Mouse (Mus musculus) urinary bladder, postnatal 4 days (tissue): ENCODE measurements around the gene Serf2.
"Not testable (repeated sequence)": the region's sequence is repeated elsewhere in the genome, so short reads cannot be mapped to it uniquely, and the experiment has no call there.

Experiments
- DNase-seq, 2 experiments: peaks; one replicate each; pipeline ENCODE4 v3.0.0; 2021 to 2022; ENCODE audit warnings: low spot score in 2 of 2

Serf2 gene

GRCm38 (mm10) chr2:121447006-121447405 is 2.0 kb upstream of the Serf2 start:
- DNase-seq = no peak

GRCm38 (mm10) chr2:121448136-121448535 is 859 bp upstream of the Serf2 start:
- no peak for DNase-seq

- no peak for DNase-seq
Measured at GRCm38 (mm10) chr2:121449545-121450011, 583 bp downstream of the Serf2 start.

- no peak for DNase-seq
Measured at GRCm38 (mm10) chr2:121450093-121450492, 1.1 kb downstream of the Serf2 start.

- no peak for DNase-seq
Measured at GRCm38 (mm10) chr2:121452361-121452760, 3.4 kb downstream of the Serf2 start.

- no peak for DNase-seq
Measured at GRCm38 (mm10) chr2:121452990-121453389, 4.0 kb downstream of the Serf2 start, which contains the start of gene Hypk. Gene Hypk, plus strand, starts transcription at chr2:121453290.

- no peak for DNase-seq
Measured at GRCm38 (mm10) chr2:121453917-121454316, 4.9 kb downstream of the Serf2 start.

- no peak for DNase-seq
Measured at GRCm38 (mm10) chr2:121455534-121455933, 6.5 kb downstream of the Serf2 start.

- peak; percentile 77 to 86 for DNase-seq
Measured at GRCm38 (mm10) chr2:121456692-121457642, 8.0 kb downstream of the Serf2 start, which contains the start of gene Serinc4. Gene Serinc4, minus strand, starts transcription at chr2:121456781.

GRCm38 (mm10) chr2:121460071-121460470 is 11.1 kb downstream of the Serf2 start:
- DNase-seq = no peak

- not testable (repeated sequence) for DNase-seq
Measured at GRCm38 (mm10) chr2:121468982-121469381, 20.0 kb downstream of the Serf2 start.

GRCm38 (mm10) chr2:121472783-121473182 is 23.8 kb downstream of the Serf2 start:
- not testable (repeated sequence) for DNase-seq

GRCm38 (mm10) chr2:121473301-121474179 is 24.5 kb downstream of the Serf2 start, which contains the start of gene Mfap1b:
Gene Mfap1b, minus strand, starts transcription at chr2:121474067.
- peak; percentile 69 to 74 for DNase-seq

GRCm38 (mm10) chr2:121474180-121474535 is 25.2 kb downstream of the Serf2 start:
- no peak for DNase-seq

GRCm38 (mm10) chr2:121475306-121475705 is 26.3 kb downstream of the Serf2 start:
- not testable (repeated sequence) for DNase-seq

GRCm38 (mm10) chr2:121477491-121478266 is 28.7 kb downstream of the Serf2 start:
- DNase-seq = no peak

- no peak for DNase-seq
Measured at GRCm38 (mm10) chr2:121480498-121480897, 31.5 kb downstream of the Serf2 start.

- DNase-seq = not testable (repeated sequence)
Measured at GRCm38 (mm10) chr2:121480916-121481315, 31.9 kb downstream of the Serf2 start.

GRCm38 (mm10) chr2:121483576-121483975 is 34.6 kb downstream of the Serf2 start:
- no peak for DNase-seq

GRCm38 (mm10) chr2:121484403-121484802 is 35.4 kb downstream of the Serf2 start:
- DNase-seq = not testable (repeated sequence)

- DNase-seq = not testable (repeated sequence)
Measured at GRCm38 (mm10) chr2:121501550-121501949, 52.6 kb downstream of the Serf2 start.
